Comparison of ENCODE assay signal across 22 mouse cellular contexts in genomic region chr16:94081996-94082708, GRCm38 (mm10). TPM values are rescaled to one million over a fixed set of nuclear protein-coding genes. Genes with fewer than 3 reads are reported as not detected.
"Had no signal": no experiment of that assay in that cellular context is flagged by ENCODE, and none has a peak within 500 bp of the region (broad histone marks: within the 10 kb centered on the region; RNA-seq: fewer than 3 reads in every experiment).

No protein-coding gene starts in this region.

- H3K27ac ChIP-seq: kidney, postnatal 0 days; limb, embryonic 13.5 days; liver, embryonic 13.5 days; midbrain, embryonic 13.5 days; stomach, postnatal 0 days had no signal

- H3K4me2 ChIP-seq: liver, embryonic 13.5 days; midbrain, embryonic 13.5 days had no signal

- DNase-seq: kidney, adult 8-10 months; kidney, postnatal 36 days; left cerebral cortex, postnatal 4 days; liver; liver, embryonic 13.5 days; lung, adult 2 months; lung, postnatal 14 days; lung, postnatal 4 days; right cerebral cortex, adult 18-20 months; right cerebral cortex, postnatal 14 days; right cerebral cortex, postnatal 4 days; thymus, adult 2 months; thymus, postnatal 14 days; thymus, postnatal 4 days had no signal

- ATAC-seq: intestine, postnatal 0 days; midbrain, embryonic 13.5 days had no signal

- H3K36me3 ChIP-seq: limb, embryonic 13.5 days; liver, embryonic 13.5 days; midbrain, embryonic 13.5 days had no signal

- H3K4me3 ChIP-seq: limb, embryonic 13.5 days; liver, embryonic 13.5 days; midbrain, embryonic 13.5 days had no signal

- H3K9ac ChIP-seq: limb, embryonic 13.5 days; liver, embryonic 13.5 days; midbrain, embryonic 13.5 days had no signal

- H3K9me3 ChIP-seq: limb, embryonic 13.5 days; liver, embryonic 13.5 days; midbrain, embryonic 13.5 days had no signal

RNA-seq across cellular contexts. Expression of gene Sim2, which starts 2.6 kb away (rescaled TPM):
- total RNA-seq: megakaryocyte-erythroid progenitor cell, adult 5-6 weeks had no signal
- polyA plus RNA-seq: intestine, embryonic 14.5 days; intestine, postnatal 0 days; liver, embryonic 13.5 days; liver, embryonic 16.5 days had no signal
